In genomic region chr8:123958130-123958529, GRCm38 (mm10) we compare ENCODE assay signal across 14 mouse cellular contexts. TPM values are rescaled to one million over a fixed set of nuclear protein-coding genes. Genes with fewer than 3 reads are reported as not detected.
DNase-seq lines count a peak whose midpoint lies in the region; ATAC-seq lines count a peak whose summit lies in the region.
"Had no signal": no experiment of that assay in that cellular context is flagged by ENCODE, and none has a peak within 500 bp of the region (broad histone marks: within the 10 kb centered on the region; RNA-seq: fewer than 3 reads in every experiment).

No protein-coding gene starts in this region.

- peaks cover 11% of the 10 kb centered on the region; the same call in 1 of the 2 replicates for H3K36me3 ChIP-seq in kidney, embryonic 14.5 days (ENCODE audit: control insufficient read depth, insufficient read depth, low read length)

- H3K4me2 ChIP-seq in kidney, embryonic 14.5 days (replicated peaks; ENCODE audit: low read depth, low read length): no peak overlapping the region
- H3K4me2 ChIP-seq: embryonic facial prominence, embryonic 12.5 days; liver, embryonic 13.5 days; neural tube, embryonic 13.5 days had no signal

- no peak overlapping the region for H3K4me3 ChIP-seq in kidney, embryonic 14.5 days (ENCODE audit: low read length)
- H3K4me3 ChIP-seq: embryonic facial prominence, embryonic 12.5 days; liver, embryonic 13.5 days; neural tube, embryonic 13.5 days had no signal

- H3K9me3 ChIP-seq in kidney, embryonic 14.5 days (ENCODE audit: control insufficient read depth, low read length): no peaks in the 10 kb centered on the region
- H3K9me3 ChIP-seq: embryonic facial prominence, embryonic 12.5 days; liver, embryonic 13.5 days; neural tube, embryonic 13.5 days had no signal

- H3K27me3 ChIP-seq in kidney, embryonic 14.5 days (ENCODE audit: control insufficient read depth, insufficient read depth, low read length): no peaks in the 10 kb centered on the region
- H3K27me3 ChIP-seq: embryonic facial prominence, embryonic 12.5 days; liver, embryonic 13.5 days; neural tube, embryonic 13.5 days had no signal

- WGBS in kidney, embryonic 14.5 days: 80% methylated on average over 17 of the region's 17 CpGs

- H3K4me1 ChIP-seq in kidney, embryonic 14.5 days (ENCODE audit: control insufficient read depth, insufficient read depth, low read length): no peaks in the 10 kb centered on the region
- H3K4me1 ChIP-seq: embryonic facial prominence, embryonic 12.5 days; neural tube, embryonic 13.5 days had no signal

- H3K9ac ChIP-seq in kidney, embryonic 14.5 days (ENCODE audit: low read depth, low read length): no peak overlapping the region
- H3K9ac ChIP-seq: embryonic facial prominence, embryonic 12.5 days; neural tube, embryonic 13.5 days had no signal

- H3K27ac ChIP-seq in kidney, embryonic 14.5 days (ENCODE audit: low read depth, low read length): no peak overlapping the region
- H3K27ac ChIP-seq: embryonic facial prominence, embryonic 12.5 days; liver, embryonic 13.5 days; neural tube, embryonic 13.5 days; stomach, postnatal 0 days had no signal

- ATAC-seq in kidney, embryonic 14.5 days (ENCODE audit: low FRiP score, low TSS enrichment): no peak
- no peak for ATAC-seq in activated CD4-positive, CD25-positive, alpha-beta regulatory T cell, adult 4 months
- ATAC-seq: midbrain, embryonic 16.5 days had no signal

- peak; percentile 13 for DNase-seq in kidney, adult 18-20 months
- DNase-seq in ZHBTc4 (ENCODE audit: low read depth, low spot score): peak; percentile 46
- peak; percentile 41 to 69 for DNase-seq in frontal cortex, adult 2 months (ENCODE audit: extremely low spot score in 1 of 2, low spot score in 1 of 2)
- peak; percentile 62 for DNase-seq in right cerebral cortex, adult 18-20 months
- DNase-seq in spleen, postnatal 10 days (ENCODE audit: low spot score in 2 of 2): no peak
- DNase-seq: adrenal gland, postnatal 10 days; cerebellum, postnatal 36 days; liver, embryonic 13.5 days had no signal

RNA-seq across cellular contexts. Expression of gene Nup133, which starts 9.1 kb away (rescaled TPM):
- 31.8 and 55.0 TPM in 2 replicates for polyA plus RNA-seq in kidney, embryonic 14.5 days (2014; fragmentation: Nextera tagmentation; extraction: Ambion mirVana)
- 20.2 and 20.5 TPM in 2 replicates for polyA plus RNA-seq in frontal cortex, adult 2 months (2012; rRNA removed)
- 10 to 100 TPM in 1 of 2 experiments, 1 to 10 TPM in 1; 6.4 to 10.2 TPM for polyA plus RNA-seq in activated CD4-positive, CD25-positive, alpha-beta regulatory T cell, adult 4 months (2017; shearing (Covaris generic))

RNA-seq across cellular contexts. Expression of gene Abcb10, which starts 24.8 kb away (rescaled TPM):
- polyA plus RNA-seq in kidney, embryonic 14.5 days (2014; fragmentation: Nextera tagmentation; extraction: Ambion mirVana): 9.1 and 17.1 TPM in 2 replicates
- 14.5 and 18.4 TPM in 2 replicates for polyA plus RNA-seq in frontal cortex, adult 2 months (2012; rRNA removed)
- polyA plus RNA-seq in activated CD4-positive, CD25-positive, alpha-beta regulatory T cell, adult 4 months (2017; shearing (Covaris generic)): 1 to 10 TPM in 1 of 2 experiments, under 1 TPM in 1; 0.69 to 2.0 TPM

Comparison
In these comparisons a context has a peak if more than half of its experiments do, and no peak if none do; other contexts are left out.
1. DNase-seq: peak in kidney, adult 18-20 months (single experiment), ZHBTc4 (single experiment), frontal cortex, adult 2 months (2 of 2) and right cerebral cortex, adult 18-20 months (single experiment); none in spleen, postnatal 10 days (0 of 2).